Mouse (Mus musculus) frontal cortex, postnatal 25 days (tissue): Measurements from ENCODE around the gene Hist1h4i.

ENCODE experiments used
- DNase-seq, 2 experiments: peaks; one replicate each; pipeline ENCODE4 v3.0.0; 2022; ENCODE audit warnings: low spot score in 2 of 2

Hist1h4i gene

GRCm38 (mm10) chr13:22008707-22009106 is 32.5 kb downstream of the Hist1h4i start:
- no peak for DNase-seq

- no peak for DNase-seq
Observed at GRCm38 (mm10) chr13:22007872-22008271, 33.3 kb downstream of the Hist1h4i start.

GRCm38 (mm10) chr13:22007121-22007510 is 34.0 kb downstream of the Hist1h4i start:
- DNase-seq = no peak

GRCm38 (mm10) chr13:22006334-22007120 is 34.6 kb downstream of the Hist1h4i start:
- no peak for DNase-seq

GRCm38 (mm10) chr13:22005605-22006333 is 35.4 kb downstream of the Hist1h4i start:
- DNase-seq = no peak

GRCm38 (mm10) chr13:22001823-22002222 is 39.3 kb downstream of the Hist1h4i start:
- DNase-seq = no peak

GRCm38 (mm10) chr13:22001346-22001745 is 39.8 kb downstream of the Hist1h4i start:
- no peak for DNase-seq

GRCm38 (mm10) chr13:21999147-21999546 is 42.0 kb downstream of the Hist1h4i start:
- DNase-seq = no peak

- no peak for DNase-seq
Observed at GRCm38 (mm10) chr13:21998412-21998811, 42.8 kb downstream of the Hist1h4i start.

GRCm38 (mm10) chr13:21997821-21998220 is 43.3 kb downstream of the Hist1h4i start:
- DNase-seq = no peak

- DNase-seq = no peak
Observed at GRCm38 (mm10) chr13:21997201-21997820, 43.9 kb downstream of the Hist1h4i start.

GRCm38 (mm10) chr13:21996840-21997185 is 44.3 kb downstream of the Hist1h4i start:
- no peak for DNase-seq

- DNase-seq = no peak
Observed at GRCm38 (mm10) chr13:21996101-21996839, 44.9 kb downstream of the Hist1h4i start.

GRCm38 (mm10) chr13:21995331-21995914 is 45.7 kb downstream of the Hist1h4i start:
- DNase-seq = no peak

- DNase-seq = no peak
Observed at GRCm38 (mm10) chr13:21994896-21995295, 46.3 kb downstream of the Hist1h4i start.

GRCm38 (mm10) chr13:21993957-21994738 is 47.0 kb downstream of the Hist1h4i start:
- DNase-seq = no peak

GRCm38 (mm10) chr13:21992550-21992949 is 48.6 kb downstream of the Hist1h4i start:
- no peak for DNase-seq
